Mouse (Mus musculus) kidney, adult 2 months (tissue): Measurements from ENCODE around the gene Plk3.

ENCODE experiments used
- CTCF ChIP-seq: fragments of 200-500 bp; conservative IDR thresholded peaks from 2 replicates; pipeline ENCODE4 v1.5.1; 2011; ENCODE audit warnings: low read depth, mild to moderate bottlenecking, control low read depth, low read length, moderate library complexity, mixed read lengths; ENCODE audit not compliant: insufficient read depth, insufficient read length
- POLR2A ChIP-seq: fragments of 200-500 bp; IDR thresholded peaks from one replicate; pipeline ENCODE4 v1.6.1; 2011; ENCODE audit warnings: low read depth, low read length, control low read depth

DNA sequence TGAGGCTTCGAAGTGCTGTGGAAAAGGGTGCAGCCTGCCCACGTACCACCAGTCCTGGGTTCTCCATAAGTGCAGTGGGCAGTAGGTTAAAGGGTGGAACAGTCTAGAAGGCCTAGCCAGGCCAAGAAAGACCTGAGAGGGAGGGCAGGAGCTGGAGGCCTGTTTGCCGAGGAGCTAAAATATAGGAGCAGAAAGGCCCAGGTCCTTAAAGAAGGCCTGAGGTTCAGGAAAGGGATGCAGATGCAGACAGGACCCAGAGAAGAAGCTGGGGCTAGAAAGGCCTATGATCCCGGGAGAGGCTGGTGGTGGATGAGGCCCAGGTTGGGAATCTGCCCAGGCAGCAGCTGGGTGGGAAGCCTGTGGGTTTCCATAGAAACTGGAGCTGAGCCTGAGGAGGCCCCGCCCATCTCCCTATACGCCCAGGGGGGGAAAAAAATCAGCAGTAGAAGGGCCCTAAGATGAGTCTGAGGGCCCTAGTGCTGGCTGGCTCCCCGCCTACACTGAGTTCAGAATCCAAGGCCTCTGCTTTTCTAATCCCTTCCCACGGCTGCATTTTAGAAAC, 8.3 kb downstream of the Plk3 start, which contains the start of gene Btbd19:
- TF ChIP-seq CTCF: no peak
- no peak for TF ChIP-seq POLR2A
